Mouse (Mus musculus): ENCODE data around the gene Cd9.

Gene Cd9

DNA sequence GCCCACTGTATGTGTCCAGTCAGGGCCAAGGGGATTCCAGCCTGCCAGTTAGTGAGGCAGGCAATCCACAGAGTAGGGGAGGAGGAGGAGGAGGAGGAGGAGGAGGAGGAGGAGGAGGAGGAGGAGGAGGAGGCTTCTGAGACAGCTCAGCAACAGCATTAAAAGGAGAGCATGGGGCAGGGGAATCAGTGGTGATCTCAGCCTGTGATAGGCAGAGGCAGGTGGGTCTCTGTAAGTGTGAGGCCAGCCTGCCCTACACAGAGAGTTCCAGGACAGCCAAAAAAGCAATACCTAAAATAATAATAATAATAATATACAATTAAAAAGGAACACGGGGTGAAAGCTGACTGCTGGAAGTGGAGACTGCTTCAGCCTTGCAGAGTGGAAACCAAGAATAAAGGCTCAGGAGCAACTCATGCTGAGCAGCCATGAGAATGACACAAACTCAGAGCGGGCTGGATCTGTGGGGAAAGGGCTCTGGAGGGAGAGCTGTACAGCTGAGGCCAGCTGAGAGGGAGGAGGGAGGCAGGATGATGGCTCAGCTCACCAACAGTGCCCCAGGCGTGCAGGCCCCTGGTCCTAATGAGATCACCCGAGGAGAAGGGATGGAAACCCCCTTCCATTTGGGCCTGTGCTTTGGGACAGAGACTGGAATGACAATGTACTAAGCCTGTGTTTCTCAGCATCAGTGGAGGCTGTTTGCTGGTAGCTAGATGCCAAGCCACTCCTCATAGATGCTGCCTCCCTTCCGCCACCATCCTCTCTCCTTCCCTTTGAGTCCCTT is 59.7 kb downstream of the Cd9 start:
- no peak for DNase-seq (ENCODE audit: low spot score in 2 of 2)

DNA sequence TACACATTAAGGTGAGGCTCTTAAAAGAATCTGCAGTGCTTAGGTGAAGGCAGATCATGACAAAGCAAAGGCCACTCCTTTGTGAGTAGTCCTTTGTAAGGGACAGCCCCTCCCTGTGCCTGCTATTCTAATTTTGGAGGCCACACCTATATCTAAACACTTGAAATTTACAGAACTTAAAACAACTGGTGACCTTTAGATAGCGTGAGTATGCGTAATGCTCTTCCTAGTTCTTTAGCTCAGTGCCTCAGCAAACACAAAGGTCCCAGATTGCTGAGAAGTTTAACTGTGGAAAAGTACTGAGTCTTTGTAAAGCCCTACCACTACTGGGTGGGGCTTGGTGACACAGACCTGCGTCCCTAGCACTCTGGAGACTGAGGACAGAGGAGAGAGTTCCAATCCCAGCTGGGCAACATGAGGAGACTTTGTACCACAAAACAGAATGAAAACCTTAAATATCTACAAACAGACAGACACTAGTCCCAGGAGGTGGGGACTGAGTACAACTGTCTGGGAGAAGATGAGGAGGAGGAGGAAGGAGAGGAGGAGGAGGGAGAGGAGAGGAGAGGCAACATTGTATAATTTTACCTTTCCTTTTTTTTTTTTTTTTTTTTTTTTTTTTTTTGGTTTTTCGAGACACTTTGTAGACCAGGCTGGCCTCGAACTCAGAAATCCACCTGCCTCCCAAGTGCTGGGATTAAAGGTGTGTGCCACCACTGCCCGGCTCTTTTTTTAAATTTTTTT is 60.7 kb downstream of the Cd9 start:
- no peak for DNase-seq (ENCODE audit: low spot score in 2 of 2)

DNA sequence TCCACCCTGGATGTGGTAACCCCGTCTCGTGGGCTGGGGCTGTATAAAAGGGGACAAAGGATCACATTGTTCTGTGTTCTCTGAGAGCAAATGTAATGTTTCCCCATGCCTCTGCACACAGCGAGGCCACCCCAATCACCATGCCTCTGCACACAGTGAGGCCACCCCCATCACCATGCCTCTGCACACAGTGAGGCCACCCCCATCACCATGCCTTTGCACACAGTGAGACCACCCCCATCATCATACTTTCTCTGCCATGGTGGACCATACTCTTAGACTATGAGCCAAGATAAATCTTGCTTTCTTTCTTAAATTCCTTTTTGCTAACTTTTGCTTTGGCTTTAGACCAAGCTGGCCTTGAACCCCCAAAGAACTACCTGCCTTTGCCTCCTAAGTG is 61.3 kb downstream of the Cd9 start:
- no peak for DNase-seq (ENCODE audit: low spot score in 2 of 2)

DNA sequence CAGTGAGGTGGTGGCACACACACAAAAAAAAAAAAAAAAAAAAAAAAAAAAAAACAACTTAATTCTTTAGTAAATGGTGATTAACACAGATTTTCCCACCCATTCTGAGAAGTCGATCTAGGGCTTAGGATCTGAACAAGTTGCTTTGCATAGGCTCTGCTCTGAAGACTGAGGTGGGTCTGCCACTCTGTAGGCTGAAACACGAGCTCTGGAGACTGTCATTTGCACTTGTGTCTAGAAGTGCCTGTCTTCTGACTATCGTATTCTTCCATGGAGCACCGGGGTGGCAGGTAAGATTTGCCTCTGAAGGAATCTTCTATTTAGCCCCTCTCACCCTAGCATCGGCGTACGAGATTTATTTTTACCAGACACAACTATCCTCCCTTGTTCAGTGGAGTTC is 62.1 kb downstream of the Cd9 start:
- no peak for DNase-seq (ENCODE audit: low spot score in 2 of 2)

DNA sequence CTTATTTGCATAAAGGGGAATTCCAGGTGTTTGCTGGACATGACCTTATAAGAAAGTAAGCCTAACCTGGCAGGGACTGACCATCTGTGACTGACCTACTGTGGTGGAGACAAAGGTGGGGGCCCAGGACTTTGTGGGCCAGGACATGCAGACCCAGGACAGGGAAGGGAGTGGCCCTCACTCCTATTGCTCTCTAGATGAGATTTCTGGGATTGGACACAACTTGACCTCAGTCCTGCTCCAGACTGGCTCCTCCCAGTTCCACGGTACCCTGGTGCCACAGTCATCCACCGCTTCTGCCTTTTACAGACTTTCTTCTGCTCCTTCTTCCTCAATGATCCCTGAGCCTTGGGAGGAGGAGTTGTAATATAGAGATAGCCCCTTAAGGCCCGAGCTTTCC is 63.6 kb downstream of the Cd9 start:
- DNase-seq (ENCODE audit: low spot score in 2 of 2) = no peak

DNA sequence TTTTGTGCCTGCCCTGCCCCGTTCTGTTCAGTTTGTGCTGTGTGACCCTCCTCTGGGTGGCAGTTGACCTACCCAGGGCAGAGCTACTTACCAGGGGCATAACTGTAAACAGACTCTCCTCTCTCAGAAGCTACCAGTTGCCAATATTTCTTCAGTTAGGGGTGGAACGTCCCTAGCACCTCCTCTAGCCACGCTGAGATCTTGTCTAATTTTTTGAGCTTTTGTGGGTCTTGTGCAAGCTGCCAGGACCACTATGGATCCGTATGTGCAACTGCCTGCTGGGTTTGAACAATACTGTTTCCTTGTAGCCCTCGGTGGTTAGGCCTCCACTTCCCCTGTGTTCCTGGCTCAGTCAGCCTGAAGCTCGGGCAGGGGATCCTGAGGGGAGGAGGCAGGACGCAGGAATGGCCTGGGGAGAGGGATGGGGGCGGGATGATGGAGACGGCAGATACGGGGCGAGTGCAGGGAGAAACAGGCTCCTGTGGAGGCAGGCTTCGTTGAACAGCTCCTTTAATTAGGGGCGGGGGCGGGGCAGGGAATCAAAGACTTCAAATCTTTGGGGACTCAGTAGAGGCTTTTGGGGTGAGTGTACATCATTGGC is 64.1 kb downstream of the Cd9 start:
- no peak for DNase-seq (ENCODE audit: low spot score in 2 of 2)

DNA sequence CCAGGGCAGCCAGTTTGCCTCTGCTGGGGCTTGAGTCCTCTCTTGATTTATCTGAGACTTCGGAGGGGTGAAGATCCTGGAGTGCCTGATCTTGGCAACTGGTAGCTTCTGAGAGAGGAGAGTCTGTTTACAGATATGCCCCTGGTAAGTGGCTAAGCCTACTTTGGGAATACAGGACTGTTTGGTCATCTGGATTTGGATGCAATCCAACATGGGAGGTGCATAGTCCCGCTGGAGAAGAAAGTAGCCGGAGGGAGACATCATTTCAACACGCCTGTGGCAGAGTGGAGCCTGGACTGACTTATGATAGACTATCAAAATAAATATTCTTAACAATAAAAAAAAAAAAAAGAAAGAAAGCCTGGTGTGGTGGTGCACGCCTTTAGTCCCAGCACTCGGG is 64.8 kb downstream of the Cd9 start:
- no peak for DNase-seq (ENCODE audit: low spot score in 2 of 2)

DNA sequence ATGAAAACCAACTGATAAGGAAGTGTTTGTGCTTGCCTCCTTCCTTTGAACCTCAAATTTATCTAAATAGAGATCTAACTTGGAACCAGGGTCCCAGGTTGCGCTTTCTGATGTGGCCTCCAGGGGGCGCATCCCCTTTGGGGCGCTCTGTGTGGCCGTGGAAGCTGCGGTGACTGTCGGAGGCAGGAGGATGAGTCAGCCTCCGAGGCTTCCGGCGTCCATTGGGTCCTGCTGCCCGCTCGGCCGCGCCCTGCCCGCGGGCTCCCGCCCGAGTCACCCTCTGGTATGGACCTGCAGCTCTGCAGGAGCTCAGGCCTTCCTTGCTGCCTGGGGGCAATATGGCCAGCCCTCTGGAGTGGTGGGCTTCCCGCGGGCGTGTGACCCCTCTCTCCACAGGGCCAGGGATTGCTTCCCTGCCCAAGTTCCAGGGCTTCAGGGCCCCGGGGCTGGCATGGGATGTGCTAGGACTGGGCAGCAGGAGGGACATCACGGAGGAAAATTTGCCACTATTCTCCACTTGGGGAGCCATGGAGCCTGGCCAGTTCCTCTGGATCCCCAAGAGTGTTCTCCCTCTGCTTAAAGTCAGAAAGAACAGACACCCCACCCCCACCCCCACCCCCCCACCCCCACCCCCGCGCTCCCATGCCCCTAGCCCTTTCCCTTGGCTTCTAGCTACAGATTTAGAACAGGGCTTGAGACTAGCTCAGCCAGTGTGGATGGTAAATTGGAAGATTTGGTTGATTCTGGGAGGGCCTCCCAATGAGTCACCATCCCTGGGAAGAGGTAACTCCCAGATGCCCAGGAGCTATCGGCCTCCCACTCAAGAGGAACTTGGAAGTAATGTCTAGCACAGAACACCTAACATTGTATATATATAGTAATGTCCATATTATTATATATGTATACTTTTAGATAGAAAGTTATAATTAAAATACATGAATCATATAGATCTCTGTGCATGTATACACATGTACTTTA is 67.9 kb downstream of the Cd9 start:
- peak; percentile 76 to 83 for DNase-seq (ENCODE audit: low spot score in 2 of 2)

DNA sequence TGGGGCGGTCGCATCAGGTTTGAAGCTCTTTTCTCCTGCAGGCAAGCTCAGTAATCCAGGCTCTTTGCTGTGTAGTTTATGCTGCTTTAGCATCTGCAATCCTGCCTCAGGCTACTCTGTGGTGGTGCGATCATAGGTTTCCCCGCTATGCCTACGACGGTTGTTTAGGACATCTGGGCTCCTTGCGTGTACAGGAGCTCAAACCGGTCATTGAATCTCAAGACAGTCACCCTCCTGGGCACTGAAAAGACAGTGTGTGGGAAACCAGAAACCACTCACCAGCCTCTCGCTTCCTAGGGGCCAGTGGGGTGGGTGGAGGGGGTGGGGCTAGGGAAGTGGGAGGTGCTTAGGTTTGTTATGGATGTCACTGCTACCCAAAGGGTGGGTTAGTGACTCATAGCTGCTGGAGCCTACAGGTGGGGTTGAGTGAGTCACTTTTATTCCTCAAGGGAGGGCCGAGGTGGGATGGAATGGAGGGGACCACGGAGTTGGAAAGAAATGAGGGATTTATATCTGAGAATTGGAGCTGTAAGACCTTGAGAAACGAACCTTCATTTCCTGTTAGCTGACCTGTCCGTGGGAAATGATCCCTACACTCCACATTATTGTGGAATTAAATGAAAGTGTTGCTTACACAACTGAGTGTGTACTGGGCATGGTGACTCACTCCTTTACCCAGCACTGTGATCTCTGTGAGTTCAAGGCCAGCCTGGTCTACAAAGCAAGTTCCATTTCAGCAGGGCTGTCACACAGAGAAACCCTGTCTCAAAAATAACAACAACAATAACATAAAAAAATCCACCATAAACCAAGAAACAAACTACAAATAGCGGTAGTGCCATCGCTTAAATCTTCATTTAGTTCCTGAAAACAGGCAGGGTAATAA is 69.1 kb downstream of the Cd9 start:
- no peak for DNase-seq (ENCODE audit: low spot score in 2 of 2)

DNA sequence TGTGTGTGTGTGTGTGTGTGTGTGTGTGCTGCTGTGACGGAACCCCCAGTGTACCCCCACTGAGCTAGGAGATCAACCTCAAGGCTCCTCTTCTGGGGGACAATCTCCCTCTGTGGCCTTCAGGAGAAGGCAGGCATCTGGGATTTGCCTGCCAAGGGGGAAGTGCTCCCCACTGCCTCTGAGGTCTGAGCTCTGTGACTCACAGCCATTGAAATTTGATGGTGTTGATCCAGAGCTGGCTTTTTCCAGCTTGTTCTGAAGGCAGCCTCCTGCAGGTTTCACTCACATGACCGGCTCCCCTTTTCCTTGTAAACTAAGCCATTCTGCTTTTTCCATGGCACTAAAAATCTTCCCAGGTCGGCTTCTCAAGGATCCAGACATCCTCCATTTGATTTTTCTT is 70.4 kb downstream of the Cd9 start:
- DNase-seq (ENCODE audit: low spot score in 2 of 2) = no peak

DNA sequence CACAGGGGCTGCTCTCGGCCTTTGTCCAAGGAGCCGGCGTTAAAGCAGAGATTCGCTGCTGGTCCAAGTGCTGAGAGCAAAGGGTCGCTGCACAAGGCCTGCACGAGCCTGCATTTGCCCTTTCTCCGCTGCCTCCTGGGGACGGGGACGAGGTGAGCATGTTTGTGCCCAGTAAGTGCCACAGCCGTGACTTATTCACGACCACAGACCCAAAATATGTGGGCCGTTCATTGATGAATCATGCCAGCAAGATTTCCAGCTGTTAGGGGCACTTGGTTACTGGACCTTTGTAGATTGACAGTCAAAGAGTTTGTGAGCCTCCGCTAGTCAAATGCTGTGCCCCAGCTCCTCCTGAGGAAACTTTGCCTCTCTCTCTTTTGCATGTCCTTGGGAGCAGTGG is 71.1 kb downstream of the Cd9 start:
- DNase-seq (ENCODE audit: low spot score in 2 of 2) = no peak

DNA sequence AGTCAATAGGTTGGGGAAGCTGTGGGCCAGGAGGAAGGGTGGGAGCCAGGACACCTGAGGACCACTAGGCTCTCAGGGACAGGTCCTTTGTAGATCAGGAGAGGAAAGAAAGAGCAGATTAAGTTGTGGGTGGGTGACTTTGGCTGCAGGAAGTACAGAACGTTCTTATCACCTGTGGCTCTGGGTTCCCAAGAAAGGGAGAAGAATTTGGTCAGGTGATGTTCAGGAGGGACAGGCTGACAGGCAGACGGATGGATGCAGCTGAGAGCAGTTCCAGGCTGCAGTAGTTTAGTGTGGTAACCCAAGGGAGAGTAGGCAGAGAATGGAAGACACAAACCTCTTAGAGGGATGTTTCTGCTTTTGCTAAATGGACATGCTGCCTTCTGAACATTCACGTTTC is 71.5 kb downstream of the Cd9 start:
- no peak for DNase-seq (ENCODE audit: low spot score in 2 of 2)

DNA sequence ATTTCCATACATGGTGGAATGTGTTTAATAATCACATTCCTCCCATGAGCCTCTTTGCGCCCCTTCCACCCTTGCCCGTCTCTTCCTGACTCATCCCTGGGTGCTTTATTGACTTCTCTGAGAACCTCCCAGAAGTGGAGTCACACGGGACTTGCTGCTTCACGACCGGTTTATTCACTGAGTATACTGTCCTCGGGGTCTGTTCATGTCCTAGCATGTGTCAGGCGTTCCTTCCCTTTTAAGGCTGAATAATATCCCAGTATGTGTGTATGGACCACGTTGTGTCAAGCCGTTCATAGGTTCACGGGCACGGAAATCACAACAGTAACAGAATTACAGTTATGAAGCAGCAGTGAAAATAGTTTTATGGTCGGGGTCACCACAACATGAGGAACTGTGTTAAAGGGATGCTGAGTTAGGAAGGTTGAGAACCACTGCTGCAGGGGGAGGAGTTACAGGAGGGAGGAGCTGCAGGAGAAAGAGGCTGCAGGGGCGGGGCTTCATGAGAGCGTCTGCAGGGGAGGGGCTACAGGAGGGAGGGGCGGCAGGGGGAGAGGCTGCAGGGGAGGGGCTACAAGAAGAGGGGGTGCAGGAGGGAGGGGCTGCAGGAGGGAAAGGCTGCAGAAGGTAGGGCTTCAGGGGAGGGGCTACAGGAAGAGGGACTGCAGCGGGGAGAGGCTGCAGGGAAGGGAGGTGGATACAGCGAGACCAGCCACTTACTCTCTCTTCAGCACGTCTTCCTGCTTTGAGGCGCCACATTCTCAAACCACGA is 72.4 kb downstream of the Cd9 start:
- DNase-seq (ENCODE audit: low spot score in 2 of 2) = peak; percentile 44 to 64

DNA sequence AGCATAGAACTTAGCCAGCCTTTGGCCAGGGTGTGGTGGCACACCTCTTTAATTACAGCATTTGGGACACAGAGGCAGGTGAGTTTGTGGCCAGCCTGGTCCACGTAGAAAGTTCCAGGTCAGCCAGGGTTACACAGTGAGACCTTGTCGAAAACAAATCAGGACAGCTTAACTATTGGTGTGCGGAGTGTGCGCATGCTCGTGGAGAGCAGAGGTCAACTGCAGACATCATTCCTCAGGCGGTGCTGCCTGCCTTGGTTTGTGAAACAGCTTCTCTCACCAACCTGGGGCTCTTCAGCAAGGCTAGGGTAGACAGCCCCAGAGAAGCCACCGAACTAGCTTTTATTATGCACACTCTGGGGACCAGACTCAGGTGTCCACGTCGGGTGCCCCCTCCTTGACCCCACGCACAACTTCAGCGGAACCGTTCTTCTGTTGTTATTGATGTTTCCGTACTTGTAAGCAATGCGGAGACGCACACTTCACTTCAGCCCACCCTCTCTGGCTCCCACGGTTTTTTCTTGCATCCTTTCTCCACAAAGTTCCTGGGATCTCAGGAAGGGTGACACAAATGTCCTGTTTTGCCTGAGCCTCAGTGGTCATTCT is 74.0 kb downstream of the Cd9 start:
- no peak for DNase-seq (ENCODE audit: low spot score in 2 of 2)

DNA sequence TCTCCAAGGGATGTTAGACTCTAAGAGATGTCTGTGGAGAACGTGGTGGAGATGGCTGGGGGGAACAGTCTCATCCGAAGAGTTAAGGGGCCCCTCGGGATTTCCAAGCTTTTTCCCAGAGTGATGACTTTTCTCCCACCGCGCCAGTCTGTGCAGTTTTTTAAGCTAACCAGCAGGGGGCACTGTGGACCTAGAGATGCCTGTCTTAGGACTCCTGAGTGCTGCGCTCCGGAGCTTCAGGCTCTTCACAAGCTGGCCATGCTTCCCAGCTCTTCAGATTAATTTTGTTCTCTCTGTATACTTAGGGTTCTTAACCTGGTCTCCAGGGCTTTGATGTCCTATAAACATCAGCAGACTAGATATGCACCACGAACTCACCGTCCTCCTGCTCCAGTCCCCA is 75.8 kb downstream of the Cd9 start:
- peak; percentile 79 to 91 for DNase-seq (ENCODE audit: low spot score in 2 of 2)

DNA sequence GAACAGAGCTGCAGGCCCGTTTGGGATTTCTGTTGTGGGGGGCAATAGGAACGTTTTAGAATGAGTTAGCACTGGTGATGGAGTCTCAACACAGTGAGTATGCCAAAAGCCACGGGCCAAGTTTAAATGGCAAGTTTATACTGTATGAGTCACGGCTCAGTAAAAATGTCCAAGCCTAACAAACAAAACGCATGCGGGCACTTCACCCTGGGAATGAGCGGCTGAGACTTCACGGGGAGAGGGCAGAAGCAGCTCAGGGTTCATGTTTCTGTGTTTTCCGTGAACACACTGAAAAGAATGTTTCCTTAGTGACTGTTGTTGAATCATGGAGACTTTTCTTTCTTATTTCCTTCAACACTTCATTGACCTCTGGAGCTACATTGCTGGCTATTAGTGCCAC is 81.3 kb downstream of the Cd9 start:
- no peak for DNase-seq (ENCODE audit: low spot score in 2 of 2)

DNA sequence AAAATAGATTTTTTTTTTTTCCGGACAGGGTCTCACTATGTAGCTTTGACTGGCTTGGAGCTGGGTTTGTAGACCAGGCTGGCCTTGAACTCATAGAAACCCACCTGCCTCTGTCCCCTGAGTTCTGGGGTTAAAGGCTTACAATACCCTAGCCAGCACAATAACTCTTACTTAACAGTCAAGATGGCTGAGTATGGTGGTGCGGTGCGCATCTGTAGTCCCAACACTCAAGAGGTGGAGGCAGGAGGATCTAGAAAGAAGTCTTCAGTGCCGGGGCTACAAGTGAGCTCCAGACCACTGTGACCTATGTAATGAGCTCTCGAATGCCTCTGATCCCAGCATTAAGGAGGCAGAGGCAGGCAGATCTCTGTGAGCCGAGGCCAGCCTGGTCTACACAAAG is 82.9 kb downstream of the Cd9 start:
- DNase-seq (ENCODE audit: low spot score in 2 of 2) = no peak

DNA sequence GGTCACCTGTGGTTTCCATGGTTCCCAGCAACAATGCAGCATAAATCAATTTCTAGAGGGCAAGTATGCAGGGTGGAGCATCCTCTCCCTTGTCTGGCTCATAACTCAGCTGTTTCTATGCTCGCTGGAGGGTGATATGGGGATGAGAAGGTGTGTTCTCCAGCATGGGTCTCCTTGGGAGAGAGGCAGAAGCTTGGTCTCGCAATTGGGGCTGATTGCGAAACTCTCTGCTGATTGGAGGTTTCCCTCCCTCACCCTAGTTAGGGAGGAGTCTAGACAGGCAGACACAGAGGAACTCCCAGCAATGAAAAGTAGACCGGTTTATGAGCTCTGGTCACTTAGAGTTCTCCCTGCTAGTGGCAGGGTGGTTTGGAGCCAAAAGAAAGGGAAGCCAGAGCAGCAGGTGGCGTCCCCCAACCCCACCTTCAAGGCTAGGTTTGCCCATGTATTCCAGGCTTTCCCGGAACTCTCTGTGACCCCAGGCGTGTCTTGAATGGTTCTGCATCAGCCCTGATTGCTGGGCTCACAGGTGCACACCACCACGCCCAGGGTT is 83.5 kb downstream of the Cd9 start:
- no peak for DNase-seq (ENCODE audit: low spot score in 2 of 2)

DNA sequence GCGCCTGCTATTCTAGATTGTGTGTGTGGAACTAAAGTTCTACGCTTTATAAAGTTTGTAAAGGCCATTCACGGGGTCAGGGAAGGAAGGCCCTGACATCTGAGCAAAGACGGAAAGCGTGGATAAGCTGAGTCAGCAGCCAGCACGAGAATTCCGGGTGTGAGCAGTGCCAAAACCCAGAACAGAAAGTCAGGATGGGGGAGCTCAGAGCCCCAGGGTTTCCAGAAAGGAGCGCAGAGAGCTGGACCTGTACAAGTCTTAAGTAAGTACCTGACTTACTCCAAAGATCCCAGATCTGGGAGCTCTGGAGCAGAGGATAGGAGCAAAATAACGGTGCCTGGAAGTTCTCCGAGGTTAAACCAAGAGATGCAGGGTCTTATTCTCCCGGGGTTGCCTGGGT is 84.0 kb downstream of the Cd9 start:
- no peak for DNase-seq (ENCODE audit: low spot score in 2 of 2)

Data from right cerebral cortex, postnatal 10 days (tissue).